Mouse (Mus musculus): Measurements from ENCODE around the gene Lyrm1.

Gene Lyrm1

GRCm38 (mm10) chr7:119895639-119896512 is at the start of gene Lyrm1, which contains the start of gene Dcun1d3:
Lyrm1 (plus strand) TSS chr7:119895861.
Dcun1d3 (minus strand) TSS chr7:119896298.
- DNase-seq: peak; percentile 99

GRCm38 (mm10) chr7:119847396-119847795 is 48.3 kb upstream of the Lyrm1 start:
- no peak for DNase-seq

- peak; percentile 81 for DNase-seq
These were observed 46.6 kb upstream of the Lyrm1 start for GRCm38 (mm10) chr7:119849096-119849495.

- DNase-seq: no peak
These were observed 44.9 kb upstream of the Lyrm1 start for GRCm38 (mm10) chr7:119850737-119851136.

- no peak for DNase-seq
These were observed 43.2 kb upstream of the Lyrm1 start for GRCm38 (mm10) chr7:119852494-119852893.

- no peak for DNase-seq
These were observed 42.5 kb upstream of the Lyrm1 start for GRCm38 (mm10) chr7:119853186-119853585.

GRCm38 (mm10) chr7:119854362-119854761 is 41.3 kb upstream of the Lyrm1 start:
- DNase-seq: no peak

- no peak for DNase-seq
These were observed 40.6 kb upstream of the Lyrm1 start for GRCm38 (mm10) chr7:119855031-119855430.

- DNase-seq: no peak
These were observed 36.2 kb upstream of the Lyrm1 start for GRCm38 (mm10) chr7:119859476-119859875.

- no peak for DNase-seq
These were observed 35.5 kb upstream of the Lyrm1 start for GRCm38 (mm10) chr7:119860116-119860515.

- no peak for DNase-seq
These were observed 35.1 kb upstream of the Lyrm1 start for GRCm38 (mm10) chr7:119860554-119860953.

GRCm38 (mm10) chr7:119860971-119861334 is 34.7 kb upstream of the Lyrm1 start:
- DNase-seq: no peak

- peak; percentile 23 for DNase-seq
These were observed 34.1 kb upstream of the Lyrm1 start for GRCm38 (mm10) chr7:119861335-119862091.

- no peak for DNase-seq
These were observed 33.5 kb upstream of the Lyrm1 start for GRCm38 (mm10) chr7:119862167-119862566.

GRCm38 (mm10) chr7:119864500-119864899 is 31.2 kb upstream of the Lyrm1 start:
- no peak for DNase-seq

- DNase-seq: no peak
These were observed 29.5 kb upstream of the Lyrm1 start for GRCm38 (mm10) chr7:119866136-119866535.

- no peak for DNase-seq
These were observed 23.5 kb upstream of the Lyrm1 start for GRCm38 (mm10) chr7:119872204-119872603.

- no peak for DNase-seq
These were observed 22.6 kb upstream of the Lyrm1 start for GRCm38 (mm10) chr7:119873050-119873449.

GRCm38 (mm10) chr7:119875776-119876440 is 19.8 kb upstream of the Lyrm1 start:
- DNase-seq: no peak

- DNase-seq: no peak
These were observed 16.5 kb upstream of the Lyrm1 start for GRCm38 (mm10) chr7:119879171-119879570.

GRCm38 (mm10) chr7:119880345-119880744 is 15.3 kb upstream of the Lyrm1 start:
- DNase-seq: no peak

- no peak for DNase-seq
These were observed 14.4 kb upstream of the Lyrm1 start for GRCm38 (mm10) chr7:119881229-119881628.

GRCm38 (mm10) chr7:119887887-119888286 is 7.8 kb upstream of the Lyrm1 start:
- DNase-seq: no peak

Data from right cerebral cortex, postnatal 4 days (tissue).